Mouse (Mus musculus): Measurements from ENCODE around the gene Nxpe4. TPM values are rescaled to one million over a fixed set of nuclear protein-coding genes. Genes with fewer than 3 reads are reported as not detected.
A peak's percentile ranks its signal among the peaks of the same experiment; 100 is the strongest.

Nxpe4 gene
- polyA plus RNA-seq, 1 experiment = 4.1 TPM

DNA sequence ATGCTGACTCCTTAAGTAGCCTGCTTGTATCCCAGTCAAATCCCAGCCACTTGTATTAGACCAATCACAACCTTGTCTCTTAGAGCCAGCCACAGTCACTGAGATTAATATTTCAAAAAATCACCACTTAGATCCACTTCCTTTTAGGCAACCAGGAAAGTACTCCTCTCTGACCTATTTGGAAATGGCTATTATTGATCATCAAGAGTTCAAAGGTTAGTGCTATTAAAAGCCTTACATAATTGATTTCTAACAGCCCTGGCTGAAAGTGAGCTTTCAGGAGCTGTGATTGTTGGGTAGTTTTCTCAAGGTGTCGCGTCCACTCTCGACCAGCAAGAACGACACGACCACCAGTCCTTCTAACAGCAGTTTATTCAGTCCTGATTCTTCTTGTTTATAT, 149.4 kb downstream of the Nxpe4 start:
- 84% methylated on average over 5 of the region's 5 CpGs for WGBS
- TF ChIP-seq CTCF (IDR thresholded peaks at IDR 0.05; ENCODE audit: control insufficient read depth, insufficient read depth, low read length) (no peak), POLR2A (IDR thresholded peaks at IDR 0.05; ENCODE audit: borderline replicate concordance, control insufficient read depth, low read depth, low read length) (no peak)
- Histone ChIP-seq H3K27ac (ENCODE audit: control insufficient read depth, insufficient read depth, low read depth, low read length, poor library complexity) (no peak overlapping the region), H3K4me1 (ENCODE audit: control insufficient read depth, insufficient read depth, low read length) (no peaks in the 10 kb centered on the region), H3K4me3 (replicated peaks; ENCODE audit: control insufficient read depth, low read depth, low read length) (no peak overlapping the region)

DNA sequence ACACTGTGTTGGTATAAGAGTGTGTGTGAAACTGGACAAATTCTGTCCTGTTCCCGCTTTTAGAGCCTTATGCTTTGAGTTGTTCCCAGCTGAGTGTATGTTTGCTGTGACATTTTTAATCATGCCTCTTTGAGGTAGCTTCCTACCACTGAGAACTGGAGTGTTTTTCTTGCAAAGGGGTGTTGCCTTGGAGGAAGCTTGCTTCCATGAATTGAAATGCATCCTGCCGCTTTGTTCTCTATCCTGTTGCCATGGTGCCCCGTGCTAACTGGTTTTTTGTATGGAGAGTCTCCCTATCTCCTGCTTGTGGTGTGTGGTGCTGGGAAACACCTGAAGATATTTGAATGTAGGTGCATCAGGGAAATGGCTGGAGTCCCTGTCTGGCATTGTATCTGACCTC, 152.4 kb downstream of the Nxpe4 start:
- TF ChIP-seq CTCF (IDR thresholded peaks at IDR 0.05; ENCODE audit: control insufficient read depth, insufficient read depth, low read length) (no peak), POLR2A (IDR thresholded peaks at IDR 0.05; ENCODE audit: borderline replicate concordance, control insufficient read depth, low read depth, low read length) (no peak)
- 77% methylated on average over 3 of the region's 3 CpGs for WGBS
- Histone ChIP-seq H3K27ac (ENCODE audit: control insufficient read depth, insufficient read depth, low read depth, low read length, poor library complexity) (no peak overlapping the region), H3K4me3 (replicated peaks; ENCODE audit: control insufficient read depth, low read depth, low read length) (no peak overlapping the region), H3K4me1 (ENCODE audit: control insufficient read depth, insufficient read depth, low read length) (no peaks in the 10 kb centered on the region)

DNA sequence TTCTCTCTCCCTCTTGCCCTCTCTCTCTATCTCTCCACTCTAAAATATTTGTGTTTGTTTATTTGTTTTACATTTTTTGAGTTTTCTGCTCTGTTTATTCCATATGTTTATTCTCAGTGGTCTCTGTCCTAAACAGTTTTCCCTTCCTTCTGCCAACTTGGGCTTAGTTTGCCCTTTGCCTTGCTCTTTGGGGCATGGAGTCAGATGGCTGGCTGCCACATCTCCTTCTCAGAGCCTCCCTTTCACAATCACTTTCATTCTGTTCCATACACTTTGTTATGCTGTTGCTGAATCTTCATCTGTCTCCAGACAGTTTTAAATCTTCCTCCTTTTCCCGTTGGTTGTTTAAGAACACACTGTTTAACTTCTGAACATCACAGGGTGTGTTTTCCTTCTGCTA, 154.0 kb downstream of the Nxpe4 start:
- no peaks in the 10 kb centered on the region; the same call in 1 of the 2 replicates for H3K4me1 ChIP-seq (ENCODE audit: control insufficient read depth, insufficient read depth, low read length)
- no peak overlapping the region for H3K27ac ChIP-seq (ENCODE audit: control insufficient read depth, insufficient read depth, low read depth, low read length, poor library complexity)
- 81% methylated on average over 1 of the region's 1 CpGs for WGBS
- no peak for TF ChIP-seq CTCF (IDR thresholded peaks at IDR 0.05; ENCODE audit: control insufficient read depth, insufficient read depth, low read length)
- no peak for TF ChIP-seq POLR2A (IDR thresholded peaks at IDR 0.05; ENCODE audit: borderline replicate concordance, control insufficient read depth, low read depth, low read length)
- no peak overlapping the region for H3K4me3 ChIP-seq (replicated peaks; ENCODE audit: control insufficient read depth, low read depth, low read length)

- 76% methylated on average over 9 of the region's 9 CpGs for WGBS
- TF ChIP-seq CTCF (IDR thresholded peaks at IDR 0.05; ENCODE audit: control insufficient read depth, insufficient read depth, low read length) (no peak), POLR2A (IDR thresholded peaks at IDR 0.05; ENCODE audit: borderline replicate concordance, control insufficient read depth, low read depth, low read length) (no peak)
- Histone ChIP-seq H3K4me3 (replicated peaks; ENCODE audit: control insufficient read depth, low read depth, low read length) (no peak overlapping the region), H3K27ac (ENCODE audit: control insufficient read depth, insufficient read depth, low read depth, low read length, poor library complexity) (no peak overlapping the region; the same call in 1 of the 2 replicates), H3K4me1 (ENCODE audit: control insufficient read depth, insufficient read depth, low read length) (0 out of 2 replicates have a peak, but pooled peaks cover 2% of the 10 kb centered on the region)
Observed at GRCm38 (mm10) chr9:48326338-48326737, 164.5 kb downstream of the Nxpe4 start.

GRCm38 (mm10) chr9:48329597-48329996, 167.8 kb downstream of the Nxpe4 start:
- WGBS = 96% methylated on average over 7 of the region's 7 CpGs
- 0 out of 2 replicates have a peak, but pooled peaks cover 2% of the 10 kb centered on the region for H3K4me1 ChIP-seq (ENCODE audit: control insufficient read depth, insufficient read depth, low read length)
- H3K4me3 ChIP-seq (replicated peaks; ENCODE audit: control insufficient read depth, low read depth, low read length) = no peak overlapping the region
- no peak overlapping the region for H3K27ac ChIP-seq (ENCODE audit: control insufficient read depth, insufficient read depth, low read depth, low read length, poor library complexity)
- no peak for TF ChIP-seq POLR2A (IDR thresholded peaks at IDR 0.05; ENCODE audit: borderline replicate concordance, control insufficient read depth, low read depth, low read length)
- TF ChIP-seq CTCF (IDR thresholded peaks at IDR 0.05; ENCODE audit: control insufficient read depth, insufficient read depth, low read length) = no peak

- Histone ChIP-seq H3K27ac (ENCODE audit: control insufficient read depth, insufficient read depth, low read depth, low read length, poor library complexity) (no peak overlapping the region; the same call in 1 of the 2 replicates), H3K4me1 (ENCODE audit: control insufficient read depth, insufficient read depth, low read length) (no peaks in the 10 kb centered on the region; the same call in 1 of the 2 replicates)
- WGBS = 19% methylated on average over 4 of the region's 4 CpGs
Observed at GRCm38 (mm10) chr9:48338783-48339455, 177.1 kb downstream of the Nxpe4 start.

DNA sequence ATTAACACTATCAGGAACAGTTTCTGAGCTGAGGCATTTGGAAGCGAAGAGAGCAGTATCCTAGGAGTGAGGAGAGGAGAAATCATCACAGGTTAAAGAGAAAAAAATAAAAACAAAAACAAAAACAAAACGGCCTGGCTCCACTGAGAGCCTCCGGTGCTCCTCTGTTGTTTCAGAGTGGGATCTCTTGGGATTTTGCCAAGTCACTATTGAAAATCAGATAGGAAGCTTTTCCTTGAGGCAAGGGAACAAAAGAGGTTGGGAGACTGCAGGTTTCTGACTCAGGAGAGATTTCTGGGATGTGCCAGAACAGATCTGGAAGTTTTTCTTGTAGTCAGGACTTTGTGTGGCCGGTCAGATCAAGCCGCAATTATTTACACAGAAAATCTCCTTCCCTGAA, 177.7 kb downstream of the Nxpe4 start:
- TF ChIP-seq CTCF (IDR thresholded peaks at IDR 0.05; ENCODE audit: control insufficient read depth, insufficient read depth, low read length) = no peak
- no peak for TF ChIP-seq POLR2A (IDR thresholded peaks at IDR 0.05; ENCODE audit: borderline replicate concordance, control insufficient read depth, low read depth, low read length)
- no peaks in the 10 kb centered on the region; the same call in 1 of the 2 replicates for H3K4me1 ChIP-seq (ENCODE audit: control insufficient read depth, insufficient read depth, low read length)
- H3K4me3 ChIP-seq (replicated peaks; ENCODE audit: control insufficient read depth, low read depth, low read length) = peak overlapping the region; percentile 79
- WGBS = 64% methylated on average over 5 of the region's 5 CpGs
- H3K27ac ChIP-seq (ENCODE audit: control insufficient read depth, insufficient read depth, low read depth, low read length, poor library complexity) = peak overlapping the region; percentile 58

More at GRCm38 (mm10) chr9:48338783-48339455, 177.1 kb downstream of the Nxpe4 start:
- peak overlapping the region; percentile 79 for H3K4me3 ChIP-seq (replicated peaks; ENCODE audit: control insufficient read depth, low read depth, low read length)
- no peak for TF ChIP-seq CTCF (IDR thresholded peaks at IDR 0.05; ENCODE audit: control insufficient read depth, insufficient read depth, low read length)
- no peak for TF ChIP-seq POLR2A (IDR thresholded peaks at IDR 0.05; ENCODE audit: borderline replicate concordance, control insufficient read depth, low read depth, low read length)

DNA sequence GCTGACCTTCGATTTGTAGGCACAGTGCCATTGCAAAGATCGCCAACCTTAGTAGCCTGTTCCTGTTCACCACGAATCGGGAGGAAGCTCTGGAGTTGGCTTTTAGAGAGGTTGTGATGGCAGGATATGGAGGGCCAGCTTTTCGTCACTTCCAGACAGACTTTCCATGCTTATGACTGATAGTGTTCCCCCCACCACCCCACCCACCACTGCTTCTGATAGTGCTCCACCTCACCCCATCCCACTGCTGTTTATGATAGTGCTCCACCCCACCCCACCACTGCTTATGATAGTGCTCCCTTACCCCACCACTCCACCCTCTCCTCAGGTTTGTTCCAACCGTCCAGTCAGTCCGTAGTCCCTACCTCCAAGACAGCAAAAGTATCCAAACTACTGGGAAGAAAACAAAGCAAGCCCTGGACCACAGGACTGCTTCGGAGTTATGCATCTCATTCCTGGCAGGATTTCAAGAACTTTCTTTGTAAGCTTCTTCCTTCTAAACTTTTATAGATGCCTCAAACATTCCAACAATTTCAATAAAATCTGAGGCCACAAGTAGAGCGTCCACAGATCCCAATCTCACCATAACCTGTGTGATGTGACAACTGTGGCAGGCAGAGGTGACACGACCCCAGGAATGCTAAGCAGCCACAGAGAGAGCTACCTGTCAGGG, 179.0 kb downstream of the Nxpe4 start:
- peak overlapping the region; percentile 79 for H3K4me3 ChIP-seq (replicated peaks; ENCODE audit: control insufficient read depth, low read depth, low read length)
- H3K27ac ChIP-seq (ENCODE audit: control insufficient read depth, insufficient read depth, low read depth, low read length, poor library complexity) = peak overlapping the region; percentile 84
- TF ChIP-seq CTCF (IDR thresholded peaks at IDR 0.05; ENCODE audit: control insufficient read depth, insufficient read depth, low read length) = no peak
- peak; percentile 56; the same call in 1 of the 2 replicates for TF ChIP-seq POLR2A (IDR thresholded peaks at IDR 0.05; ENCODE audit: borderline replicate concordance, control insufficient read depth, low read depth, low read length)
- H3K4me1 ChIP-seq (ENCODE audit: control insufficient read depth, insufficient read depth, low read length) = no peaks in the 10 kb centered on the region; the same call in 1 of the 2 replicates
- WGBS = 59% methylated on average over 10 of the region's 10 CpGs

All from bone marrow, adult 2 months (tissue).